Mouse (Mus musculus): Measurements from ENCODE around the gene Chat. TPM values are rescaled to one million over a fixed set of nuclear protein-coding genes. Genes with fewer than 3 reads are reported as not detected.
"Not testable (repeated sequence)": the region's sequence is repeated elsewhere in the genome, so short reads cannot be mapped to it uniquely, and the experiment has no call there.

Gene Chat
- polyA plus RNA-seq, 1 experiment, result not detected

GRCm38 (mm10) chr14:32412075-32412474 is 53.7 kb downstream of the Chat start:
- Histone ChIP-seq H3K27me3 (replicated peaks) (peaks cover 10% of the 10 kb centered on the region), H3K36me3 (replicated peaks; ENCODE audit: low read length) (no peaks in the 10 kb centered on the region), H3K4me3 (replicated peaks) (no peak overlapping the region), H3K9me3 (peaks cover 4% of the 10 kb centered on the region), H3K4me1 (no peaks in the 10 kb centered on the region)
- no peak for TF ChIP-seq FLI1 (IDR thresholded peaks at IDR 0.05; ENCODE audit: low read length)

DNA sequence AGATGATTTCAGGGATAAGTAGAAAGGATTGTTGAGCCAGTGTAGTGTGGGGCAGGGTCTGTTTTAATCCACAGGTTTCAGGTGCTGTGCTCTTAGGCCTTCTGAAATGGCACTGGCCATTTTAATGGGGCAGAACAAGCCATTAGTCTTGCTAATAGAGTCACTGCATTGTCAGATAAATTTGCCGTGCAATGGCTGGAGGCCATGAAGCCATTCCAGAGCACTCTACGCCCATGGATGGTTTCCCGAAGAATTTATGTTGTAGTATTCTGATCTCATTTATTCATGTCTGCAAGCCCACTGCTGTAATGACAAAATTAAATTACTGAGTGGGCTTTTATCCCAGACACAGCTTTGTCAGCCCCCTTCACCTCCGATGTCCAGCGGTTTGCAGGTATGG is 55.7 kb downstream of the Chat start:
- no peaks in the 10 kb centered on the region for H3K9me3 ChIP-seq
- TF ChIP-seq GATA1 (IDR thresholded peaks at IDR 0.05; ENCODE audit: borderline replicate concordance, low read length), result no peak

GRCm38 (mm10) chr14:32405399-32405798 is 60.4 kb downstream of the Chat start:
- not testable (repeated sequence) for H3K36me3 ChIP-seq (replicated peaks; ENCODE audit: low read length); H3K9me3 ChIP-seq; H3K4me3 ChIP-seq (replicated peaks); H3K4me1 ChIP-seq; H3K27me3 ChIP-seq (replicated peaks)

More for the DNA sequence above, 55.7 kb downstream of the Chat start:
- Histone ChIP-seq H3K27me3 (replicated peaks) (peaks cover 9% of the 10 kb centered on the region), H3K4me3 (replicated peaks) (no peak overlapping the region), H3K4me1 (no peaks in the 10 kb centered on the region), H3K36me3 (replicated peaks; ENCODE audit: low read length) (no peaks in the 10 kb centered on the region)

- H3K27me3 ChIP-seq (replicated peaks), result peaks cover 25% of the 10 kb centered on the region
- peaks cover 4% of the 10 kb centered on the region; the same call in 1 of the 2 replicates for H3K4me1 ChIP-seq
- no peaks in the 10 kb centered on the region for H3K36me3 ChIP-seq (replicated peaks; ENCODE audit: low read length)
- H3K9me3 ChIP-seq, result peaks cover 6% of the 10 kb centered on the region
- TF ChIP-seq GATA1 (IDR thresholded peaks at IDR 0.05; ENCODE audit: borderline replicate concordance, low read length), result no peak
- TF ChIP-seq FLI1 (IDR thresholded peaks at IDR 0.05; ENCODE audit: low read length), result no peak
- peak within 1 kb of the TSS; percentile 40 for H3K4me3 ChIP-seq (replicated peaks)
Observed at GRCm38 (mm10) chr14:32388196-32388595, 77.6 kb downstream of the Chat start, which contains the start of gene 1700024G13Rik. Gene 1700024G13Rik, minus strand, starts transcription at chr14:32388391.

- H3K4me1 ChIP-seq, result peaks cover 6% of the 10 kb centered on the region
- TF ChIP-seq FLI1 (IDR thresholded peaks at IDR 0.05; ENCODE audit: low read length) (no peak), GATA1 (IDR thresholded peaks at IDR 0.05; ENCODE audit: borderline replicate concordance, low read length) (no peak)
- H3K9me3 ChIP-seq, result no peaks in the 10 kb centered on the region
- H3K4me3 ChIP-seq (replicated peaks), result no peak overlapping the region
- H3K36me3 ChIP-seq (replicated peaks; ENCODE audit: low read length), result no peaks in the 10 kb centered on the region
- H3K27me3 ChIP-seq (replicated peaks), result peaks cover 54% of the 10 kb centered on the region
Observed at GRCm38 (mm10) chr14:32381619-32382018, 84.2 kb downstream of the Chat start.

DNA sequence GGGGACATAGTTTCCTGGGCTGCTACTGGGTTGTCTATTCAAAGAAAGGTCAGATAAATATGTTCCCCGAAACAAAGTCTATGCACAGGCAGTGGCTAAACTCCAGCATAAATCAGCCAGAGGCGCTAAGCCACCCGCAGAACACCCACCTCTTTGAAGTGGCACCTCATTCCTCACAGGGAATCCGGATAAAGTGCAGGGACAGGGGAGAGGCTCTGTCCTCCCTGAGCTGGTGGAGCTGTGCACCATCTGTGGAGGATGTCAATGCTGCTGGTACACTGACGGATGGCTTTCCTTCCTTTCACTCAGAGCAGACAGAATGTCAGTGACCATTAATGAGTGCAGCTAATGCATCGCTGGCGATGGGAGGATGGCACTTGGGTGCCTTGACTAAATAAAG is 84.7 kb downstream of the Chat start:
- H3K36me3 ChIP-seq (replicated peaks; ENCODE audit: low read length), result no peaks in the 10 kb centered on the region
- H3K9me3 ChIP-seq, result no peaks in the 10 kb centered on the region
- H3K4me1 ChIP-seq, result peaks cover 6% of the 10 kb centered on the region
- H3K4me3 ChIP-seq (replicated peaks), result no peak overlapping the region
- TF ChIP-seq FLI1 (IDR thresholded peaks at IDR 0.05; ENCODE audit: low read length), result no peak
- no peak for TF ChIP-seq GATA1 (IDR thresholded peaks at IDR 0.05; ENCODE audit: borderline replicate concordance, low read length)
- H3K27me3 ChIP-seq (replicated peaks), result peaks cover 55% of the 10 kb centered on the region

DNA sequence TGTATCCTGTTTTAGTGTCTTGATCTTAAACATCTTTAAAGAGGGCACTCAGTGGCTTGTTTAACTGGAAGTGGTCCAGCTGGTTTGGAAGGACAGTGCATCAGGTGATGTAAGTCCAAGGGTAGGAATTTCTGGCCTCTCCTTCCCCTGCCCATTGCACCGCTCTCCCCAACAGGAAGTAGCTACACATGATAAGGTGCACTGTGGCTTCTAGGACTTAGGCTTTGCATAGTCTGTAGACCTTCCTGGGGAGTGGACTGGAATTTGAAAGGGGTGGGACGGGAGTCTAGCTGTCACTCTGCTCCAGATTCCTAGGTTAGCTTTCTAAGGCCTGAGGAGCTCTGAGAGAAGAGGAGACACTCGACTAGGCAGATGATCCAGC is 85.7 kb downstream of the Chat start:
- Histone ChIP-seq H3K9me3 (no peaks in the 10 kb centered on the region), H3K36me3 (replicated peaks; ENCODE audit: low read length) (no peaks in the 10 kb centered on the region), H3K27me3 (replicated peaks) (peaks cover 55% of the 10 kb centered on the region), H3K4me3 (replicated peaks) (no peak overlapping the region), H3K4me1 (peaks cover 6% of the 10 kb centered on the region)
- TF ChIP-seq FLI1 (IDR thresholded peaks at IDR 0.05; ENCODE audit: low read length), result no peak
- no peak for TF ChIP-seq GATA1 (IDR thresholded peaks at IDR 0.05; ENCODE audit: borderline replicate concordance, low read length)

DNA sequence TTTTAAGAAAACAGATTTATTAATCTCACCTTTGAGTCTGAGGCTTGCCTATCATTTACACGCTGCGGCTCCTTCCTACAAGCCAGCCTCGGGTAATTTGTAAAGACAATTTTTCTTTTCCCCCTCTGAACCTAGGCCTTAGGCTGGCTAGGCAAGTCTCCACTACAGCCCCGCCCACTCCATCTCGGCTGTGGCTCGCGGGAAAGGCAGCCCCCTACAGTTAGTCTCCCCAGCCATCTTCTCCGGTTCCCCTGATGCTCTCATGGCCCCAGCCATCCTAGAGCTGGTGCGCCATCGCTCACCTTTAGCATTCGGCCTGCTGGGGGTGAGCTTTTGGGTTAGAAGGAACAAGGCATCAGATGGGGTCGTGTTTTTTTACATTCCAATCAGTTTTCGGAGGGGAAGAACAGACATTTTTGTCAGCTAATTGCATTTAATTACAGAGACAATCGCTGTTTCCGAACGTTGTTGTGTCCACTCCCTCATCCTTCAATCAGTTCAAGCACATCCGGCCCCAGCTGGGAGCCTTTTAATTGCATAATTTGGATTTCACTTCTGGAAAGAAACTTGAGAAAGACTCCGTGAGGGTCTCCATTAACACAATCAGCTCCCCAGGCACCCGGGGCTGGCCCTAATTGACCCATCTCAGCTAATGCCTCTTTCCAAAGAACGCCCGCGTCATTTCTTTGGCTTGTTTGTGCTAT is 86.2 kb downstream of the Chat start:
- no peak overlapping the region for H3K4me3 ChIP-seq (replicated peaks)
- no peak for TF ChIP-seq GATA1 (IDR thresholded peaks at IDR 0.05; ENCODE audit: borderline replicate concordance, low read length)
- TF ChIP-seq FLI1 (IDR thresholded peaks at IDR 0.05; ENCODE audit: low read length), result no peak
- H3K27me3 ChIP-seq (replicated peaks), result peaks cover 56% of the 10 kb centered on the region
- H3K9me3 ChIP-seq, result no peaks in the 10 kb centered on the region
- peaks cover 6% of the 10 kb centered on the region for H3K4me1 ChIP-seq
- H3K36me3 ChIP-seq (replicated peaks; ENCODE audit: low read length), result no peaks in the 10 kb centered on the region

DNA sequence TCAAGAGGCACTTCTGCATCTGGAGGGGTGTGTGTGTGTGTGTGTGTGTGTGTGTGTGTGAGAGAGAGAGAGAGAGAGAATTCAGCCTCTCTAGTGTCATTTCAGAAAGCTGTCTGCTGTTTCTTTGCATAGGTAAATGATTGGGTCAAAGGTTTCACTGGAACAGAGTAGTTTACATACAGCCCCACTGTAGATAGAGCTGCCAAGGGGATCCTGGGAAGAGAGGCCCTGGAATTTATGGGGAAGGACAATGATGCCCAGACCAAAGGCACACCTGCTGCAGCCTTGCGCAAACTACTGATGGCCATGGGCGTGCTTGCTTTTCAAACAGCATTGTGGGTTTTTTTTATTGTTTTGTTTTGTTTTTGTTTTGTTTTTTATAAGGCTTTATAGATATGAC is 93.3 kb downstream of the Chat start:
- Histone ChIP-seq H3K9me3 (no peaks in the 10 kb centered on the region), H3K4me3 (replicated peaks) (no peak overlapping the region), H3K27me3 (replicated peaks) (peaks cover 13% of the 10 kb centered on the region), H3K36me3 (replicated peaks; ENCODE audit: low read length) (no peaks in the 10 kb centered on the region), H3K4me1 (no peaks in the 10 kb centered on the region)
- no peak for TF ChIP-seq FLI1 (IDR thresholded peaks at IDR 0.05; ENCODE audit: low read length)
- TF ChIP-seq GATA1 (IDR thresholded peaks at IDR 0.05; ENCODE audit: borderline replicate concordance, low read length), result no peak

DNA sequence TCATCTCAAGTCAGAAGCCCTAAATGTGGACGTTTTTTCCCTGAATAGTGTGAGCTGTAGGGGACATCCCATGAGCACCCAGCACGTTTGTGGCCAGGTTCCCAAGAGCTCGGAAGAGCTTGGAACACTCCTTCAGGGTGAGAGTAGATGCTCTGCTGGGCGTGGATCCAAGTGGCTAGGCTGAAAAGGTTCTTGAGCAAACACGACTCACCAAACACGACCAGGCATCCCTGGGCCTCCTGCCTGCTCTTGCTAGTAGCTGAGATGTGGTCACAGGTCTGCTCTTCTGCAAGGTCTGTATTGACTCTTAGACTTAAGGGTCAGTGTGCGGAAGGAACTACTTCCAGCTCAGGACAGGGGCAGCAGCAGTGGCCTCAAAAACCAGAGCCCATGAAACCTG is 96.0 kb downstream of the Chat start:
- H3K36me3 ChIP-seq (replicated peaks; ENCODE audit: low read length), result no peaks in the 10 kb centered on the region
- no peak overlapping the region for H3K4me3 ChIP-seq (replicated peaks)
- peaks cover 12% of the 10 kb centered on the region for H3K27me3 ChIP-seq (replicated peaks)
- TF ChIP-seq GATA1 (IDR thresholded peaks at IDR 0.05; ENCODE audit: borderline replicate concordance, low read length), result no peak
- TF ChIP-seq FLI1 (IDR thresholded peaks at IDR 0.05; ENCODE audit: low read length), result no peak
- H3K4me1 ChIP-seq, result no peaks in the 10 kb centered on the region
- no peaks in the 10 kb centered on the region for H3K9me3 ChIP-seq

DNA sequence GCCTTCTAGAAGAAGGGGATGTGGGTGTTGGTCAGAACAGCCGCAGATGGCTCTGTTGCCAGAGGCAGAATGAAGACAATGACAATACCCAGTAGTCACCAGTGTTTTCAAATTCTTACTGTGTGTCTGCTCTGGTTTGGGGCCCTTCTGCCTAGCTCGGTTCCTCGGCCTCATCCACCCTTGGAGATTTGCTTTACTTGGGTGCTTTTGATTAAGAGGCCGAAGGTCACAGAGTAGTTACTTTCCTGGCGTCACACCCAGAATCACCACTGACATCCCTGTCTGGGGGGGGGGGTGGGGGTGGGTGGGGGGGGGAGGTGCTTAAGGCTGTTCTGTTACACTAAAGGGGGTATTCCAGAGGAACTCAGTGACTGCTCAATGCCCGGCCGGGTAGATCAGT is 101.4 kb downstream of the Chat start:
- no peaks in the 10 kb centered on the region for H3K4me1 ChIP-seq
- peaks cover 5% of the 10 kb centered on the region for H3K9me3 ChIP-seq

More for the DNA sequence above, 101.4 kb downstream of the Chat start:
- Histone ChIP-seq H3K27me3 (replicated peaks) (peaks cover 3% of the 10 kb centered on the region), H3K4me3 (replicated peaks) (no peak overlapping the region), H3K36me3 (replicated peaks; ENCODE audit: low read length) (no peaks in the 10 kb centered on the region)
- no peak for TF ChIP-seq GATA1 (IDR thresholded peaks at IDR 0.05; ENCODE audit: borderline replicate concordance, low read length)
- no peak for TF ChIP-seq FLI1 (IDR thresholded peaks at IDR 0.05; ENCODE audit: low read length)

Other genes starting within 250 kb of the Chat start
- gene Ogdhl, start 144.0 kb downstream of the Chat start, polyA plus RNA-seq (2012; ENCODE audit: insufficient read depth, low replicate concordance), result not detected in 2 replicates
- gene 1700024G13Rik, start 77.6 kb downstream of the Chat start, polyA plus RNA-seq (2012; ENCODE audit: insufficient read depth, low replicate concordance), result not detected in 2 replicates
- not detected in 2 replicates for gene Slc18a3, start 1.1 kb downstream of the Chat start, polyA plus RNA-seq (2012; ENCODE audit: insufficient read depth, low replicate concordance)
- gene Ercc6, start 47.5 kb upstream of the Chat start, polyA plus RNA-seq (2012; ENCODE audit: insufficient read depth, low replicate concordance), result 1.0 and 1.5 TPM in 2 replicates
- gene Prrxl1, start 133.4 kb upstream of the Chat start, polyA plus RNA-seq (2012; ENCODE audit: insufficient read depth, low replicate concordance), result 0.04 TPM in 1 of 2 replicates, not detected in the other
- not detected in 2 replicates for gene 3425401B19Rik, start 219.3 kb upstream of the Chat start, polyA plus RNA-seq (2012; ENCODE audit: insufficient read depth, low replicate concordance)

Measured in megakaryocyte, embryonic 14.5 days (primary cell).